Mouse (Mus musculus) heart, adult 9 months (tissue): ENCODE data around the gene Aunip.

Experiments used
- DNase-seq, 2 experiments: peaks; one replicate each; pipeline ENCODE4 v3.0.0; 2022; ENCODE audit warnings: low spot score in 2 of 2

Aunip gene

DNA sequence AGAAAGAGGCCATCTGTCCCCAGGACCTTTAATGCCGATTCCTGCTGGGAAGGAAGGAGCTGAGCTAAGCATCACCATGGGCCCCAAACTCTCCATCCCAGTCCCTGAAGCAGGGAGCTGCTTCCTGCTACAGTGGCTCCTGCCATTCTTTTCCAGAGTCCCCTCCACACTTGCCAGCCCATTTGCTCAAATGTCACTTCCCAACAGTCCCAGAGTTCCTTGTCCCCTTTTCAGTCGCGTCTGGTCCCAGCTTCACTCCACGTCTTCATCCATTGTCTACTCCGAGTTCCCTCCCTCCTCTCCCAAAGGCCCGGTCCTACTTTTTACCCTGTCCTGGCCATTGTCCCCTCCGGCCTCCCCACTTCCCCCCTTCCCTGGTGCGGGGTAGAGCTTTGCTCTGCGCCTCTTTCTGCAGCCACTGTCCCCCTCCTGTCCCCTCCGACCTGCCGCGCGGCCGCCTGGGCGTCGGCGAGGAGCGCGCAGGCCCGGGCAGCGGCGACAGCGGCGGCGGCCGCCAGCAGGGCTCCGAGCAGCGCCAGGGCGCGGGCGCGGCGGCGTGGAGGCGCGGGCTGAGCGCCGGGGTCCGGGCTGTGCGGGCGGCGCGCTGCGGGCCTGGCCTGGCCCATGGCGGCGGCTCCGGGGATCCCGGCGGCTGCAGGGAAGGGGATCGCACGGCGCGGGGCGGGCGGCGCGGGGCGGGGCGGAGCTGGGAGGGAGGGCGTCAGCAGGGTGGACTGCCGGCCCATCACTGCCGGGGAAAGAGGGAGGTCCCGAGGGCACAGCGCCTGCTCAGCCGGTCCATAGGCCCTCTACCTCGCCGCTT lies 40.9 kb downstream of the Aunip start, which contains the start of gene Selenon:
Gene Selenon, minus strand, starts transcription at position 673 of the 823 bp plus-strand sequence.
- peak; percentile 67 to 72 for DNase-seq

GRCm38 (mm10) chr4:134553631-134554030 lies 42.8 kb downstream of the Aunip start:
- no peak for DNase-seq

DNA sequence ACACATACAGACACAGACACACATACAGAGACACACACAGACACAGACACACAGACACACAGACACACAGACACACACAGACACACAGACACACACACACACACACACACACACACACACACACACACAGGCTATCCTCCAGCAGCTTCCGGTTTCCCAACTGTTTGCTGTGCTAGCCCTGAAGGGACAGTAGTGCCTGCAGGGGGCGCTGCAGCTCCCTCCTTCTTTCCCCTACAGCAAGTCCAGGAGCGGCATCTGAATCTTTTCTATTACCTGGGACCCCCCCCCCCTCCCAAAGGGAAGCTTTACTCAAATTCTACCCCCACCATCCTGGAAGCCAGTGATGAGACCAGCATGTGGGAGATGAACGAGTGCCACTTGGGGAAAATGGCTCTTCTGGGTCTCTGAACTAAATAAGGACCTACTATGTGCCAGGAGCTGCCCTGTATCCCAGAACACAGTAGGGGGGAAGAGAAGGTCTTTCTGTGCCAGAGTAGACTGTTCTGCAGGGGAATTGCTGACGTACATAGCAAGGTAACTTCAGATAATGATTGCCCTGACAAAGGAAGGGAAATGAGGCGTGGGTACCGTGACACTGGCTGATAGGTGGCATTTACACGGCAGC lies 45.3 kb downstream of the Aunip start:
- DNase-seq = no peak

DNA sequence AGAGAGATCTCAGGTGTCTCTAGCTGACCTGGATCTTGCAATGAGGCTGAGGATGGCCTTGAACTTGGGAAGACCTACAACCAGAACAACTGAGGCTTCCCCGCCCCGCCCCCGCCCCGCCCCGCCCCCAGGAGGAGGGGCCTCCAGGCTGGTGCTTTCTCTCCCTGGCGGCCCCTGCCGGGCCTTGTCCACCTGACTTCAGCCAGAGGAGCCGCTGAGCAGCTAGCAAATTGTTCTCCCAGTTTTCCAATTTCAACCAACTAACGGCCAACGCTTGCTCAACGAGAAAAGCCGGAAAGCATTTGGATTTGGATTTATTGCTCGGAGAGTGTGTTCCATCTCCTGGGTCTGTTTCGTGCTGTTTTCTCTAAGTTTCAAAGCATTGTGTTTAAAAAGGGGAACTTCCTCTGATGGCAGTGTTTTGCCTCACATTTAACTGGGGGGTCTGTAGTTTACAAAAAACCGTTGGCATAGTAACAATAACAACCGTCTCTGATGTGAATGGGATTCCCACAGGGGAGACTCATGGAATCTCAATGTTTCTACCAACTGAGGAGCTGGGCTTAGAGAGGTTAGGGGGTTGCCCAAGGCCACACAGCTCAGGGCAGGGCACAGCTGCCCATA lies 46.9 kb downstream of the Aunip start:
- DNase-seq = no peak

DNA sequence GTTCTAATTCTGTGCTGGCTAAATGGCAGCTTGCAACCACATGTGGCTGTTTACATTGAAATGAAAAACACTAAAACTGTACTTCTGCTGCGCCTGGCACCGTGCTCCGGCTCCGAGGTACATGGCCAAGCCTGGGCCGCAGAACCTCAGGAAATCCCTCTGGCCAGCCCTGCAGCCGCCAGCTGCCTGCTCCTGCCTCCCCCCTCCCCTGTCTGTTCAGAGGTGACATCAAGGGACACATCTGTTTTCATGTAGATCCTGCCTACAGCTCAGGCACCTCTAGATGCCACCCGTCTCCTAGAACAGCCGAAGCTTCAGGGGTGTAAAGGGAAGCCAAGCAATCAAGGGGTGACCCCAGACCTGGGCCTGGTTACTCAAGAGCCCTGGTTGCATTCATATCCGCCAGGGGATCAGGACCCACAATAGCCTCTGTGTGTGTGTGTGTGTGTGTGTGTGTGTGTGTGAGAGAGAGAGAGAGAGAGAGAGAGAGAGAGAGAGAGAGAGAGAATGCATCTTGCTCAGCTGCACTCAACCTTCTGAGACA lies 47.8 kb downstream of the Aunip start:
- DNase-seq = no peak

- no peak for DNase-seq
Observed at GRCm38 (mm10) chr4:134559154-134559553, 48.4 kb downstream of the Aunip start.

GRCm38 (mm10) chr4:134560699-134561098 lies 49.9 kb downstream of the Aunip start:
- no peak for DNase-seq

- no peak for DNase-seq
Observed at GRCm38 (mm10) chr4:134562014-134562413, 51.2 kb downstream of the Aunip start.

GRCm38 (mm10) chr4:134563624-134564023 lies 52.8 kb downstream of the Aunip start:
- DNase-seq = no peak

- DNase-seq = no peak
Observed at GRCm38 (mm10) chr4:134564093-134564492, 53.3 kb downstream of the Aunip start.

GRCm38 (mm10) chr4:134567377-134568226 lies 56.8 kb downstream of the Aunip start:
- no peak for DNase-seq

- DNase-seq = no peak
Observed at GRCm38 (mm10) chr4:134569205-134569604, 58.4 kb downstream of the Aunip start.

DNA sequence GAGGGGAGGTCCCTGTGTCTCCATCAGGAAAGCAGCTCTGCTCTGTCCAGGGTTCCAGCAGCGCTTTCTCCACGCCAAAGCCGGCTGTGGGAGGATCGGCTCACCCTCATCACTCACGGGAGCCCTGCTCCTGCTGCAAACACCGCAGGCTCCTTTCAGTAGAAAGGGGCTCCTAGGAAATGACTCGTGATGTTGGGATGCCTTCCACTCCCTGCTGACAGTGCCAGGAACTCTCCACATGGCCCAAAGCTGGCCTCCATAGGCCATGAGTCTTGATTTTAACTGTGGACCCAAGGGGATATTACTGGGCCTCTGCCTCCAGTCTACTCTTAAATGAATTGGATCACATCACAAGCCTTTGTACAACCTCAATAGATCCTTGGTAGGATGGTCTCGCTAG lies 59.0 kb downstream of the Aunip start:
- no peak for DNase-seq

DNA sequence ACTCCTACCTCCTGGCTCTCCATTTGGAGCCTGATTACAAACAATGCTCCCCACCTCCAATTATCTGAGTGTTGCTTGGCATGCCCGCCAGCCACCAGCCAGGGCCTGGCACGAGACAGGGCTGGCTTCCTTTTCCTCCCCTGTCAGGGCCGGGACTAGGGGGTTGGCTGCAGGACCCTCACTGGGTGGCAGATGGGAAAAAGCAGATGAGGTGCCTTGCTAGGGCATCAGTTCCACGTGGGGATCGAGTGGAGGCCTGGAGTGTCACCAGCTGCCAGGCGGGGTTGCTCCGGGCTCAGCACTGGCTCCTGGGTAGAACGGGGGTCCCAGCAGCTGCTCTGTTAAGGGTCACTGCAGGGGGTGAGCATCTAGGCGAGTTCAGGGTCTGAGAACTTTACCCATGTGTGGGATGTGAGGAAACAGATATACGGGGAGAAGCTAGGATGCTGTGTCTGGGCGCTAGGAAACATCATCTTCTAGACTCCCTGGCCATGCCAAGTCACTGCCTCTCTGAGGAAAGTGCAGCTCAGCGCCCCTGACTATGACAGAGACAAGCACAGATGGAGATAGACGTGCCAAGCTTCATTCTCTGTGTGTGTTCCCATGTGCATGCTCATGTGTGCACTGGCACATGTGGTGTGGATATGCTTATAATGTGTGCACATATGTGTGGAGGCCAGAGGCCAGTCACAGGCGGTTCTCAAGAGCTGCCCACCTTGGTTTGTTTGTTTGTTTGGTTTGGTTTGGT lies 60.1 kb downstream of the Aunip start:
- DNase-seq = no peak

DNA sequence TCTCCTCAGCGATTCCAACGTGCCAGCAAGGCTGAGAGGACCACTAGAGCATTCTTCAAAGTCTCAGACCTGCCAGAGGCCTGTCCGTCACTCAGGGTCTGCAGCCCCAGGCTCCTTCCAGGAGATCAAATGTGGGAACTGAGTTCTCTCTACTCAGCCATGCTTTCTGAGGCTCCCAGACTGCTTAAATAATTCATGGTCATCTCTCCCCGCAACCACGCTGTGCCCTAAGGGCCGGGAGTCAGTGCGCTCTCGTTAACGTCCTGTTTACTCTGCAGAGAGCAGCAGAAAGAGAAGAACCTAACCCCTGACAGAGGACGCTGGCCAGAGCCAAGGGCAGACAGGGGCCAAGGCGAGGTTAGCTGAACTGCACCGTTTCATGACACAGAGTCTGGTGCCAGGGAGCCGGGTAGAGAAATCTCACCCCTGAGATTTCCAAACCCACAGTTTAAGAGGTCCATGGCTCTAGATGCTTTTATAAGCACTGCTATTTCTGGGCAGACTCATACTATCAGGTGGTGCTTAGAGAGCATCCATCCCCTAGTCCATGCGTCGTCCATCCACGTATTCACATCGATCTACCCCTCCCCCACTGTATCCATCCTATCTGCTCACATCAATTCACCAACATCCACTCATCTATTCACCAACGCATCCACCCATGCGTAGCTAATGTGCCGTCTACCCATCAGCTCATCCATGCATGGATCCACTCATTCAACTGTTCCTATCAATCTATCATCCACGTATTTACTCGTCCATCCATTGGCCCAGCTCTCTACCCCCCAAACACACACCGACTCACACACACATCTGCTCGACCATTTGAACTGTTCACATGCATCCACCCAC lies 61.9 kb downstream of the Aunip start:
- DNase-seq = no peak
